19 mouse cellular contexts compared by ENCODE assay signal in genomic region chr4:143301875-143302274, GRCm38 (mm10). TPM values are rescaled to one million over a fixed set of nuclear protein-coding genes. Genes with fewer than 3 reads are reported as not detected.
DNase-seq lines count a peak whose midpoint lies in the region; ATAC-seq lines count a peak whose summit lies in the region.
"Had no signal": no experiment of that assay in that cellular context is flagged by ENCODE, and none has a peak within 500 bp of the region (broad histone marks: within the 10 kb centered on the region; RNA-seq: fewer than 3 reads in every experiment).

No protein-coding gene starts in this region.

- no peak for DNase-seq in midbrain, embryonic 10.5 days (ENCODE audit: low spot score)
- no peak for DNase-seq in midbrain, embryonic 14.5 days
- DNase-seq in ES-CJ7 (ENCODE audit: low read depth, low spot score): peak; percentile 69
- no peak for DNase-seq in embryonic facial prominence, embryonic 10.5 days (ENCODE audit: low spot score)
- DNase-seq in forebrain, embryonic 14.5 days (ENCODE audit: low spot score): no peak
- DNase-seq in liver, embryonic 11.5 days (ENCODE audit: low spot score): no peak
- DNase-seq: adrenal gland, postnatal 14 days; cerebellum, adult 11-12 months; cerebellum, adult 9-10 months; cerebellum, postnatal 25 days; forebrain, postnatal 0 days; gastrocnemius, postnatal 36 days; heart, adult 11 months; heart, postnatal 36 days had no signal

- H3K9ac ChIP-seq in midbrain, embryonic 14.5 days (replicated peaks; ENCODE audit: low read length): no peak overlapping the region
- no peak overlapping the region for H3K9ac ChIP-seq in forebrain, embryonic 14.5 days (ENCODE audit: low read length)
- H3K9ac ChIP-seq in liver, embryonic 11.5 days (ENCODE audit: low read depth, low read length): no peak overlapping the region
- H3K9ac ChIP-seq: embryonic facial prominence, embryonic 13.5 days; forebrain, embryonic 12.5 days; forebrain, postnatal 0 days; heart, embryonic 13.5 days; hindbrain, embryonic 12.5 days had no signal

- WGBS in midbrain, embryonic 10.5 days: 31% methylated on average over 4 of the region's 4 CpGs
- WGBS in midbrain, embryonic 14.5 days: 52% methylated on average over 4 of the region's 4 CpGs
- WGBS in embryonic facial prominence, embryonic 10.5 days: 50% methylated on average over 4 of the region's 4 CpGs
- 53% methylated on average over 4 of the region's 4 CpGs for WGBS in forebrain, embryonic 14.5 days
- WGBS in liver, embryonic 11.5 days: 31% methylated on average over 4 of the region's 4 CpGs

- no peak for ATAC-seq in midbrain, embryonic 14.5 days (ENCODE audit: low FRiP score, low TSS enrichment)
- no peak for ATAC-seq in forebrain, embryonic 14.5 days
- ATAC-seq in liver, embryonic 11.5 days (replicated peaks; ENCODE audit: low FRiP score): no peak
- ATAC-seq: forebrain, postnatal 0 days; hindbrain, postnatal 0 days had no signal

- no peak overlapping the region for H3K27ac ChIP-seq in midbrain, embryonic 10.5 days (replicated peaks)
- H3K27ac ChIP-seq in midbrain, embryonic 14.5 days (replicated peaks; ENCODE audit: low read depth, low read length): no peak overlapping the region
- no peak overlapping the region for H3K27ac ChIP-seq in embryonic facial prominence, embryonic 10.5 days (replicated peaks)
- no peak overlapping the region for H3K27ac ChIP-seq in forebrain, embryonic 14.5 days (ENCODE audit: low read depth, low read length)
- no peak overlapping the region for H3K27ac ChIP-seq in liver, embryonic 11.5 days (ENCODE audit: low read depth, low read length)
- H3K27ac ChIP-seq: embryonic facial prominence, embryonic 13.5 days; forebrain, embryonic 12.5 days; heart, embryonic 13.5 days; hindbrain, embryonic 12.5 days; hindbrain, postnatal 0 days had no signal

- H3K36me3 ChIP-seq in midbrain, embryonic 10.5 days: no peaks in the 10 kb centered on the region
- H3K36me3 ChIP-seq in midbrain, embryonic 14.5 days (ENCODE audit: control insufficient read depth, insufficient read depth, low read length): no peaks in the 10 kb centered on the region
- H3K36me3 ChIP-seq in embryonic facial prominence, embryonic 10.5 days (replicated peaks): 0 out of 2 replicates have a peak, but pooled peaks cover 2% of the 10 kb centered on the region
- H3K36me3 ChIP-seq in forebrain, embryonic 14.5 days (ENCODE audit: control insufficient read depth, insufficient read depth, low read length): no peaks in the 10 kb centered on the region
- no peaks in the 10 kb centered on the region for H3K36me3 ChIP-seq in liver, embryonic 11.5 days (ENCODE audit: control insufficient read depth, insufficient read depth, low read length)
- H3K36me3 ChIP-seq: embryonic facial prominence, embryonic 13.5 days; forebrain, embryonic 12.5 days; heart, embryonic 13.5 days; hindbrain, embryonic 12.5 days had no signal

- peaks cover 27% of the 10 kb centered on the region for H3K27me3 ChIP-seq in midbrain, embryonic 10.5 days (ENCODE audit: low read depth, poor library complexity, severe bottlenecking)
- no peaks in the 10 kb centered on the region for H3K27me3 ChIP-seq in midbrain, embryonic 14.5 days (ENCODE audit: control insufficient read depth, insufficient read depth, low read length)
- peaks cover 41% of the 10 kb centered on the region for H3K27me3 ChIP-seq in embryonic facial prominence, embryonic 10.5 days (replicated peaks; ENCODE audit: low read depth, poor library complexity, severe bottlenecking)
- no peaks in the 10 kb centered on the region for H3K27me3 ChIP-seq in forebrain, embryonic 14.5 days (replicated peaks; ENCODE audit: control insufficient read depth, insufficient read depth, low read length)
- H3K27me3 ChIP-seq in liver, embryonic 11.5 days (replicated peaks; ENCODE audit: control insufficient read depth, insufficient read depth, low read length): peaks cover 47% of the 10 kb centered on the region
- H3K27me3 ChIP-seq: forebrain, embryonic 12.5 days; hindbrain, embryonic 12.5 days had no signal

- H3K4me2 ChIP-seq in midbrain, embryonic 14.5 days (ENCODE audit: low read length): no peak overlapping the region
- no peak overlapping the region for H3K4me2 ChIP-seq in forebrain, embryonic 14.5 days (ENCODE audit: low read length)
- H3K4me2 ChIP-seq in liver, embryonic 11.5 days: no peak overlapping the region
- H3K4me2 ChIP-seq: embryonic facial prominence, embryonic 13.5 days; forebrain, embryonic 12.5 days had no signal

- H3K4me3 ChIP-seq in midbrain, embryonic 10.5 days: peak overlapping the region; percentile 9; the same call in 1 of the 2 replicates
- H3K4me3 ChIP-seq in midbrain, embryonic 14.5 days (replicated peaks; ENCODE audit: low read depth, low read length): no peak overlapping the region
- H3K4me3 ChIP-seq in embryonic facial prominence, embryonic 10.5 days: peak overlapping the region; percentile 16; the same call in 1 of the 2 replicates
- H3K4me3 ChIP-seq in forebrain, embryonic 14.5 days (ENCODE audit: low read depth, low read length): no peak overlapping the region
- no peak overlapping the region for H3K4me3 ChIP-seq in liver, embryonic 11.5 days (ENCODE audit: low read depth, low read length)
- H3K4me3 ChIP-seq: embryonic facial prominence, embryonic 13.5 days; forebrain, embryonic 12.5 days; heart, embryonic 13.5 days; hindbrain, embryonic 12.5 days had no signal

- H3K9me3 ChIP-seq in midbrain, embryonic 10.5 days (replicated peaks): no peaks in the 10 kb centered on the region
- H3K9me3 ChIP-seq in midbrain, embryonic 14.5 days (ENCODE audit: control insufficient read depth, low read length): no peaks in the 10 kb centered on the region
- H3K9me3 ChIP-seq in embryonic facial prominence, embryonic 10.5 days: no peaks in the 10 kb centered on the region
- H3K9me3 ChIP-seq in forebrain, embryonic 14.5 days (replicated peaks; ENCODE audit: control insufficient read depth, low read length): no peaks in the 10 kb centered on the region
- no peaks in the 10 kb centered on the region for H3K9me3 ChIP-seq in liver, embryonic 11.5 days (ENCODE audit: control insufficient read depth, low read length)
- H3K9me3 ChIP-seq: embryonic facial prominence, embryonic 13.5 days; forebrain, embryonic 12.5 days; heart, embryonic 13.5 days; hindbrain, embryonic 12.5 days had no signal

- H3K4me1 ChIP-seq in midbrain, embryonic 10.5 days: peaks cover 64% of the 10 kb centered on the region
- peaks cover 27% of the 10 kb centered on the region for H3K4me1 ChIP-seq in midbrain, embryonic 14.5 days (ENCODE audit: control insufficient read depth, insufficient read depth, low read length)
- peaks cover 51% of the 10 kb centered on the region for H3K4me1 ChIP-seq in embryonic facial prominence, embryonic 10.5 days
- peaks cover 14% of the 10 kb centered on the region for H3K4me1 ChIP-seq in forebrain, embryonic 14.5 days (ENCODE audit: control insufficient read depth, insufficient read depth, low read length)
- H3K4me1 ChIP-seq in liver, embryonic 11.5 days (replicated peaks; ENCODE audit: control insufficient read depth, insufficient read depth, low read length): peaks cover 7% of the 10 kb centered on the region

RNA-seq across cellular contexts. Expression of gene Pdpn, which starts 2.5 kb away (rescaled TPM):
- 79.5 and 108 TPM in 2 replicates for polyA plus RNA-seq in midbrain, embryonic 10.5 days (2016; fragmentation: Nextera tagmentation; extraction: Ambion mirVana)
- 41.4 and 61.2 TPM in 2 replicates for polyA plus RNA-seq in midbrain, embryonic 14.5 days (2014; fragmentation: Nextera tagmentation; extraction: Ambion mirVana)
- 38.0 and 43.0 TPM in 2 replicates for polyA plus RNA-seq in embryonic facial prominence, embryonic 10.5 days (2016; fragmentation: Nextera tagmentation; extraction: Ambion mirVana)
- polyA plus RNA-seq in forebrain, embryonic 14.5 days (2014; fragmentation: Nextera tagmentation; extraction: Ambion mirVana): 65.5 and 70.1 TPM in 2 replicates
- polyA plus RNA-seq in liver, embryonic 11.5 days (2014; fragmentation: Nextera tagmentation; extraction: Ambion mirVana): 5.5 and 6.0 TPM in 2 replicates

RNA-seq across cellular contexts. Expression of gene Lrrc38, which starts 47.7 kb away (rescaled TPM):
- polyA plus RNA-seq in midbrain, embryonic 10.5 days (2016; fragmentation: Nextera tagmentation; extraction: Ambion mirVana): 0.06 and 0.35 TPM in 2 replicates
- 0.21 and 0.39 TPM in 2 replicates for polyA plus RNA-seq in midbrain, embryonic 14.5 days (2014; fragmentation: Nextera tagmentation; extraction: Ambion mirVana)
- polyA plus RNA-seq in embryonic facial prominence, embryonic 10.5 days (2016; fragmentation: Nextera tagmentation; extraction: Ambion mirVana): 0.10 TPM in 1 of 2 replicates, not detected in the other
- 0.09 TPM in 1 of 2 replicates, not detected in the other for polyA plus RNA-seq in forebrain, embryonic 14.5 days (2014; fragmentation: Nextera tagmentation; extraction: Ambion mirVana)
- not detected in 2 replicates for polyA plus RNA-seq in liver, embryonic 11.5 days (2014; fragmentation: Nextera tagmentation; extraction: Ambion mirVana)
- polyA plus RNA-seq: embryonic facial prominence, embryonic 13.5 days; forebrain, embryonic 12.5 days had no signal

Comparison
In these comparisons a context has a peak if more than half of its experiments do, and no peak if none do; other contexts are left out.
1. H3K4me3 ChIP-seq: peak in midbrain, embryonic 10.5 days (single experiment) and embryonic facial prominence, embryonic 10.5 days (single experiment); none in midbrain, embryonic 14.5 days (single experiment), forebrain, embryonic 14.5 days (single experiment) and liver, embryonic 11.5 days (single experiment).